Mouse (Mus musculus) spleen, postnatal 36 days (tissue): ENCODE measurements around the gene Gm9745.
A peak's percentile ranks its signal among the peaks of the same experiment; 100 is the strongest.
"Not testable (repeated sequence)": the region's sequence is repeated elsewhere in the genome, so short reads cannot be mapped to it uniquely, and the experiment has no call there.

Experiments used
- DNase-seq, 2 experiments: peaks; one replicate each; pipeline ENCODE4 v3.0.0; 2022; ENCODE audit warnings: low spot score in 2 of 2, mixed read lengths in 1 of 2

Gene Gm9745

GRCm38 (mm10) chr13:8948131-8948530 lies at the start of gene Gm9745:
Gene Gm9745, minus strand, starts transcription at chr13:8948231.
- not testable (repeated sequence) for DNase-seq

- not testable (repeated sequence) for DNase-seq
These were observed 49.2 kb upstream of the Gm9745 start for GRCm38 (mm10) chr13:8997221-8997620.

GRCm38 (mm10) chr13:8995990-8996786 lies 48.2 kb upstream of the Gm9745 start, which contains the start of gene Gtpbp4:
Gene Gtpbp4, minus strand, starts transcription at chr13:8996083.
- DNase-seq, result peak; percentile 96 to 97

DNA sequence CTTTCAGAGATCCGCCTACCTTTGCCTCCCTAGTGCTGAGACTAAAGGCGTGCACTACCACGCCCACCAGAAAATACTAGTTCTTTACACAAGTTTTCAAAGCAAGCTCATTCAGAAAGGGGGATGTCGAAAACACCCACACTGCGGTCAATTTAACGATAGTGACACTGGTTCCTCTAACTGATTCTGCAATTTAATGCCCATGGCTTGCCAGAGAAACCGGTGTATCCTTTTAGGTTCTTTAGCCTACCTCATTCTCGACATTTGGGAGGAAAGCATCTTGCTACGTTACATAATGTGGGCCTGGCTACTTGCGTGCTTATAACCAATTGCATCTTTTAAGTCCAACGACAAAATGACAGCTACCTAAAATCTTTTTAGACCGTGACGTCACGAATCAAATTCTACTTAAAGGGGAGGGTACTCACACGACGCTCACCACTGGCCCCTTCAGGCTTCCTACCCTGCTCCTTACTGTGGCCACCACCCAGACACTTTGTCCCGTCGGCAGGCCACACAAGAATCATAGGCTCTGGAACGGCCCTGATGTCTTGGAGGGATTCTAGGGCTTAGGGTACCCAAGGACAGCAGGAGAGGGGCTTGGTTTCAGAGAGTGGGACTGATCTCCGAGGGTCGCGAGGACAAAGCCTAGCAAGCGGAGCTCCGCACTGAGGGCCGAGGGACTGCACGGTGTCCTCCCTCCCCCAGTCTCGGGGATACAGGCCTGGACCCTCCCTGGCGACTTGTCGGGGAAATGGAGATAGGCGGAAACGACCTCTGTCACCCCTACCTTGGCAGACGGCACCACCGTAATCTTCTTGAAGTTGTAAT lies 47.3 kb upstream of the Gm9745 start:
- peak in 1 of 2 experiments; percentile 1 for DNase-seq

DNA sequence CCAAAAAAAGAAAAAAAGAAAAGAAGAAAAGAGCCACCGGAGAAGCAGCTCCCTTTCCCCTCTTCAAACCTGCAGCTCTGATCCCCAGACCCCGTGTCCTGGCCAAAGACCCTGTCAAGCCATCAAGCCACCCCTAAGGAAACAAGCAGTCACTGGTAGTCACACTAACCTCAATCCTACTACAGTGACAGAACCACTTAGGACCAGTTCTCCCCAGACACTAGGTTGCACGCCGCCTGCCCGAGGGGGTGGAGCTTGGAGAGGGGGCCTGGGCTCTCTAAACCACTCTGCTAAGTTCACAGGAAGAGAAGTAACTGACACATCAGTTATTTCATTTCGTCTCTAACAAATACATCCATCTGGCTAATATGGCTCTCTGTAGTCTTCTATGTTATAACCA lies 44.2 kb upstream of the Gm9745 start:
- DNase-seq, result no peak

DNA sequence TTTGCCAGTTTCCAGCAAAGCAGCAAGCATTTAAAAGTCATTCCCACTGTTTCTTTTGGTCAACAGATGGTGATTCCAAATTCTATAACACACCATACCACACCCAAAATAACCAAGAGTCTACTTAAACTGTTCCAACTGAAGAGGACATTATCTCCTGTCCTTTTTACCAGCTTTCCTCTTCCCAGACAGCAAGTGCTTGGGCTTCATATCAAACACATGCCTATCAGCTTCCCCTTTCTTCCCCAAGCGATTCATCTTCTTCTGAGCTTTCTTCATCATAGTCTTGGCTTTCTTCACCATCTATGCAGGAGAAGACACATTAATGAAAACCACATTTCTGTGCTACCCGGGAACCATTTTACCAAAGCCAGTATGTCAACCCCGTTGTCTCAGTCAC lies 24.9 kb upstream of the Gm9745 start:
- no peak for DNase-seq

GRCm38 (mm10) chr13:8972369-8972768 lies 24.3 kb upstream of the Gm9745 start:
- no peak for DNase-seq

DNA sequence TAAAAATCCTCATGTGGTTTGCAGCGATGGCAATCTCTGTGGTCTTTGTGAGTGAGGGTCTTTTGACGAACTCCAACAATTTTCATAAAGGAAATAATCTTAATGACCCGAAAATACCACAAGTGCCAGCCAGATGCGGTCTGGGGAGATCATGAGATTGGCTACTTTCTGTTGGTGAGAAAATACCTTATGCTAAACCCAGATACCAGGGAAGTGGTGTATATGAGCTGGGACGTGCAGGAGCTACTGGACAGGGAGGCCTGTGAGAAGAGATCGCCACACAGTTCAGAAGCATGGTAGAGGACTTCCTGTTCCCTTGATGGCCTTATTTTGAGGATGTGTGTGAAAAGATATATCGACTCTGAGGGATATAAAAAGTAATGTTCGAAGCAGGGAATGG lies 19.7 kb upstream of the Gm9745 start:
- DNase-seq, result no peak

DNA sequence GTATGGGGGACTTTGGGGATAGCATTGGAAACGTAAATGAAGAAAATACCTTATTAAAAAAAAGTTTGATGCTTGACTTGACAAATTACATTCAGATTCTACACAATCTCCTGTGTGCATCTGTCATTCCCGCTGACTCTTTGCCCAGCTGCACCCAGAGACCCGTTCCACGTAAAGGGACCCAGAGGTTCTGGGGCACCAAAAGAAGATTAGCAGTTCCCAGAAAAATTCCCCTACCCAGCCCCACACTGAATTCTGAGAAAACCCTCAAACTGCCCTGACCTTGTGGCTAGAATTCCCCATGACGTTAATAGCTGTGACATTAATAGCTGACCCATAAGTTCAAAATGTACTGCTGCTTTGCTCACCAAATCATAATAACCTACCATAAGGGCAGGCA lies 17.2 kb upstream of the Gm9745 start:
- DNase-seq, result no peak

DNA sequence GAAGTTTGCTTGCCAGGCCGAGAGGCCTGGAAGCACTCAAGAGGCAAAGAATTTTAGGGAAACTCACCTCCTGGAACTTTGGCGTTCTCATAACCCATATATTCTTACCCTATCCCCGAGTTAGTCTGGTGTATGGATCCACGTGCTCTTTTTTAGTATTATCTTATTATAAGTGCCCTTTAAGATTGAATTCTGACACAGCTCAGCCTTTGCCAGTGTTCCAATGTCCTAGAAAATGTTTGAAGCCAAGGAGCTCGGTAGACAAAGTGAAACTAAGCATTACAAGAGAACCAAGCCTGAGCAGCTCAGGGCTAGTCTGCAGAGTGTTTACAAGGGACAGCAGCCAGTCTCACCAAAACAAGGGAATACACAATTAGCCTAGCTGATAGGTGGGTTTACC lies 14.2 kb upstream of the Gm9745 start:
- DNase-seq, result not testable (repeated sequence)

DNA sequence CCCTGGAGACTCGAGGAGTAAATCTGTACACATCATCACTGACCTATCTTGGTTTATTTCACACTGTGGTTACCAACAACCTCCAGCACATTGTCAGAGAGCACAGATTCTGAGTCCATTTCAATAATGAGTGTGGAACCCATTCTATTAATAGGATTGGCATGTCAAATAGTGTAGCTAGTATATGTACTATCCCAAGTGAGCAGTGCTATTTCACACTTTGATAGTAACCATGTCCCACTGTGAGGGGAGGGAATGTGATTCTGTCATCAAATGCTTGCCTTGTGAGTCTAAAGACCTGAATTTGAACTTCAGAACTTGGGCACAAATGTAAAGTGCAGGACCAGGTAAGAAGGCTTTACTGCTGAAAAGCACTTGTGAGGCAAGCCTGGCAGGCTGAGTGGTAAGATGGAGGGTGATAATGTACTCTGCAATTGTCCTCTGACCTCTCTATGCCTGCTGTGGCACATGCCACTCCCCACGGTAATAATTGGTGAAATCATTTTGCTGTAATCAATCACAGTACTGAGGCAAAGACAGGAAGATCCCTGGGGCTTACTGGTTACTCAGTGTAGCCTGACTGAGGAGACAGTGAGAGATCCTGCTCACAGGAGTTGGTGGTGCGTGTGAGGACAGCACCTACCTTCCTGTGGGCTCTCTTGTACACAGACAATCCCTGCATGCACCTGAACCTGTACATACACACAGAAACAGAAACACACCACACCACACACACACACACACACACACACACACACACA lies 13.3 kb upstream of the Gm9745 start:
- DNase-seq, result not testable (repeated sequence)

- not testable (repeated sequence) for DNase-seq
These were observed 11.5 kb upstream of the Gm9745 start for GRCm38 (mm10) chr13:8959554-8959953.

DNA sequence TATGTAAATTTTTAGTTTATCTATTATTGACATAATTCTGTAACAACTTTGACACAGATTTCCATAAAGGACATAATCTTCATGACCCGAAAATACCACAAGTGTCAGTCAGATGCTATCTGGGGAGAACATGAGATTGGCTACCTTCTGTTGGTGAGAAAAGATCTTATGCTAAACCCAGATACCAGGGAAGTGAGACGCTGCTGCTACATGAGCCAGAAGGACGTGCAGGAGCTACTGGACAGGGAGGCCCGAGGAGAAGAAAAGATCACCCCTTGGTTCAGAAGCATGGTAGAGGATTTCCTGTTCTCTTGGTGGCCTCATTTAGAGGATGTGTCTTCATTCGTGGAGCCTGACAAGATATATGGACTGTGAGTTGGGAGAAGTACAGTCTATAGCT lies 11.0 kb upstream of the Gm9745 start:
- not testable (repeated sequence) for DNase-seq

- DNase-seq, result not testable (repeated sequence)
These were observed 8.8 kb upstream of the Gm9745 start for GRCm38 (mm10) chr13:8956873-8957272.

DNA sequence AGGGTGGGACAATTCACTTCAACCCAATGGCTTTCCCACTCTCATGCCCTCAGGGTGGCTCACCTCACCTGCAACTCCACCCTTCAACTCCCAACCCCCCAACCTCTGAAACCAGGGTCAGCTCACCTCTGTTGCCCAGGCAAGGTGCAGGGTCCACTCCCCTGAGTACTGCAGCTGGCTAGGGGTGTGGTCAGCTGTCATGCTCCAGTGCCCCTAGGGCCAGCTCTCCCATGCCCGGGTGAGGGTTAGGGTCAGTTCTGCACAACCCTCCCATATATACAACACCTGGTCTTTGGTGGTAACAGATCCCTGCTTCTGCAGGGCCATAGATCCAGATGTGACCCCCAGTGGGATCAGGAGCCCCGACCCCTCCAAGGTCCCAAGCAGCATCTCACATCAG lies 7.1 kb upstream of the Gm9745 start:
- DNase-seq, result not testable (repeated sequence)

DNA sequence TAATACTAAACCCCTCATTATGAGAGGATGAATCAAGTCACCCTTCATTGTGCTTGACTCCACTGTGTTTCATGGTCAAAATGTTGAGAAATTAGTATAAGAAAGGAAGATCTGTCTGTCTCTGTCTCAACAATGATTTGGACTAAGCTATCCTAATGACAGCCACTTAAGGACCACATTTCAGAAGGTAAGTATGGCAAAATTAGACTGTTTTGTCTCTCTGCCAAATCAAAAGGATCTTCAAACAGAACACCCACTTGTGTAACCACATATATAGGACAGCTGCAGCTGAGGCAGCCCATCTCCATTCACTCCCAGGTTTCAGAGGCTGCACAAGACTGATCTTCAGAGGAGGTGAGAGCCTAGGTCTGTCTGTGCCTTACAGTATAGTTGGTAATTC lies 4.5 kb upstream of the Gm9745 start, which contains the start of gene Idi2:
TSS of gene Idi2 (plus strand) at position 301 of the 400 bp plus-strand sequence.
- DNase-seq, result not testable (repeated sequence)

DNA sequence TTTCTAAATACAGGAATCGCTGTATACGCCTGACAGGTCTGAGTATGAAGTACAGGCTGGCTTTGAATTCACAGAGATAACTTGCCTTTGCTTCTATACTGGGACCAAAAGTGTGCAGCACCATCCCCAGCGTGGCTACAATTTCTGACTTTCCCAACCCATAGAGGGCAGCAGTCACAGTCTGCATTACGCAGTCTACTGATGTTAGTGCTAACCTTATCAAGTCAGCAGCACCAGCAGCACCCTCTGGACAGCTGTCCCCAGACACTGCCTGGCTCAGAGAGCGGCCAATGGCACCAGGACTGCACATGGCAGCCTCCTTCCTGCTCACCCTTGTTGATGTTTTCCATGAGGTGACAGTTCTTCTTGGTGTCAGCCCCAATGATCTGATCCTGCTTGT lies 4.2 kb downstream of the Gm9745 start:
- not testable (repeated sequence) for DNase-seq

DNA sequence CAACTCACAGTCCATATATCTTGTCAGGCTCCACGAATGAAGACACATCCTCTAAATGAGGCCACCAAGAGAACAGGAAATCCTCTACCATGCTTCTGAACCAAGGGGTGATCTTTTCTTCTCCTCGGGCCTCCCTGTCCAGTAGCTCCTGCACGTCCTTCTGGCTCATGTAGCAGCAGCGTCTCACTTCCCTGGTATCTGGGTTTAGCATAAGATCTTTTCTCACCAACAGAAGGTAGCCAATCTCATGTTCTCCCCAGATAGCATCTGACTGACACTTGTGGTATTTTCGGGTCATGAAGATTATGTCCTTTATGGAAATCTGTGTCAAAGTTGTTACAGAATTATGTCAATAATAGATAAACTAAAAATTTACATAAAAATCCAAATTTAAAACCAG lies 6.3 kb downstream of the Gm9745 start:
- not testable (repeated sequence) for DNase-seq

DNA sequence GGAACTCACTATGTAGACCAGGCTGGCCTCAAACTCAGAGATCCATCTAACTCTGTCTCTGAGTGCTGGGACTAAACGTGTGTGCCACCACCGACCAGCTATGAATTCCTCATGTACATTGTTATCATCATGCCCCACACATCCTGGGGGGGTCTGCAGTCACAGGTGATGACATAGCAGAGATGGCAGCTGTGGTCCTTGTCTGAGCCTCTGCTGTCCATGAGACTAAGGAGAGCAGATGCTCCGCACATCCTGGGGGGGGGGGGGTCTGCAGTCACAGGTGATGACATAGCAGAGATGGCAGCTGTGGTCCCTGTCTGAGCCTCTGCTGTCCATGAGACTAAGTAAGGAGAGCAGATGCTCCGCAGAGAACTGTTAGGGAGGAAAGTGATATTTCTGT lies 6.9 kb downstream of the Gm9745 start:
- DNase-seq, result not testable (repeated sequence)

DNA sequence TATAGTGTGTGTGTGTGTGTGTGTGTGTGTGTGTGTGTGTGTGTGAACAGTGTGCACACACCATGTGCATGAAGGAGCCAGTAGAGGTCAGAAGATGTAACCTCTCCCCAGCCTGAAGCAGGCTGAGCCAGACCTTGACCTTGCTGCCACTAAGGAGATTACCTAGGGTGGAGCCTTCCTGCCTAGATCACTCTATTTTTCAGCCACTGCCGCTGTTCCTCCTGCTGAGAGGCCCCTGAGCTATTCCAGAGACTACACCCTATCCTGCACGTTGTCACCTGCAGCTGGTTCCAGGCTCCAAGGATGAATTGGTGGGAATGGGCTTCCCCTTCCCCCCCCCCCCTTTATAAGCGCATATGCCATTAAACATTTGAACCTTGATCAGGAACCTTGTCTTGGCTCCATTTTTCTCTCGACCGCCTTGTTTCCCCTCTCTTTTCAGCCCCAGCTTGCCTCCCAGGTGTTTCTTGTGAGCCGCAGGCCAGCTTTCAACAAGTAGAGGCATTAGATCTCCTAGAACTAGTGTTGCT lies 10.4 kb downstream of the Gm9745 start:
- DNase-seq, result not testable (repeated sequence)

DNA sequence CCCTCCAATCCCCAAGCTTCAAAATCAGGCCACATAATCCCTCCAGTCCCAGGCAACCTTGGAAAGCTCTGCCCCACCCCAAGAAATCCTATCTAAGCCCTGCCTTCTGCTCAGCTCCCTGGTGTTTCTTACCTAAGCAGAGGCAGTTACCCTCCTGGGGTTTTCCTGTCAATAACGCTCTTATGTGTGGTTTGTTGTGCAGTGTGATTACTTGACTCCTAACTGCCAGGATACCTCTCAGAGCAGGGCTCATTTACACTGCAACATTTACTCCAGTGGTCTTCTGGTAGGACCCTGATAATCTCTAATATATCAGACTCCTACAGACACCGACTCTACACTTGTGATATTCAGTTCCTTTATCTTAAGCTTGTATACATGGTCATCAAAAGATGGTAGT lies 14.5 kb downstream of the Gm9745 start:
- DNase-seq, result no peak

DNA sequence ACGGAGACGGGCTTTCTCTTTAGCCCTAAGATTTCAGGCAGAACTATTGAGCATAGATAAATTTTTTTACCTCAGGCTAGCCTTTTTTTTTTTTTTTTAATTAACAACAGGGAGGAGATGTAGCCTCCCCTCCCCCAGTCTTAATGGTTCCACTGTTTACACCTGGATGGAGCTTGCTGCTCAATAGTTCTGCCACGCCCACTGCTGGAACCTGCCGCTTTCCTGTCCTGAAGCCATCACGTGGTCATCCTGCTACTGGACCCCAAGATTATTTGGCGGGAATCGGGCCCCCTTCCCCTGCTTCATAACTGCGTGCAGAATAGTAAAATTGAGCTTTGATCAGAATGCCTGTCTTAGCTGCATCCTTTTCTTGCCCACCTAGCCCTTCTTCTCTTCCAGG lies 34.1 kb downstream of the Gm9745 start:
- not testable (repeated sequence) for DNase-seq
